In the genomic region with DNA sequence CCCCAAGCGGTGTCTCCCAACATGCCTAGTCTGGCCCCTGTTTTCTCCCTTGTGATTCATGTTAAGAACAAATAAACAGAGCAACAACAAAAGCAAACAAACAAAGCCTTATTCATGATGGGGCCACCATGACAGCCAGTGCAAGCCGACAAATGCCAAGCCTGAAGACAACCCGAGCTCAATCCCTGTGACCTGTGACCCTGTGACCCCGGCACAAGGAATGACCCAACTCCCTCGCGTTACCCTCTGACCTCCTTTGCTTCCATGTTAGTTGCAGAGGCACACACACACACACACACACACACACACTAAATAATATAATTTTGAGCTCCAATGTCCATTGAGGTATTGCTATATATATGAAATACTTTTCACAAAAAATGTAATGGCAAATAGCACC, we compare ENCODE assay signal across 16 mouse cellular contexts. TPM values are rescaled to one million over a fixed set of nuclear protein-coding genes. Genes with fewer than 3 reads are reported as not detected.
DNase-seq lines count a peak whose midpoint lies in the region; ATAC-seq and TF ChIP-seq lines count a peak whose summit lies in the region.
"Had no signal": no experiment of that assay in that cellular context is flagged by ENCODE, and none has a peak within 500 bp of the region (broad histone marks: within the 10 kb centered on the region; RNA-seq: fewer than 3 reads in every experiment).

No protein-coding gene starts in this region.

- peak overlapping the region; percentile 91; the same call in 1 of the 2 replicates for H3K27ac ChIP-seq in layer of hippocampus, adult 2 months
- H3K27ac ChIP-seq in midbrain, embryonic 11.5 days (ENCODE audit: low read depth, low read length), result no peak overlapping the region; the same call in 1 of the 2 replicates
- H3K27ac ChIP-seq in neural tube, embryonic 13.5 days (replicated peaks), result peak overlapping the region; percentile 86
- H3K27ac ChIP-seq: liver, embryonic 13.5 days; lung, embryonic 15.5 days had no signal

- ATAC-seq in midbrain, embryonic 11.5 days (ENCODE audit: low FRiP score), result no peak
- no peak for ATAC-seq in neural tube, embryonic 13.5 days (ENCODE audit: low read depth)
- ATAC-seq in erythroid progenitor cell, adult 5-6 weeks (replicated peaks; ENCODE audit: low FRiP score, poor library complexity, severe bottlenecking), result no peak
- ATAC-seq: inflammation-experienced regulatory T-cells, adult 6 months had no signal

- no peak for DNase-seq in layer of hippocampus, adult 2 months (ENCODE audit: low spot score in 2 of 2)
- no peak for DNase-seq in layer of hippocampus, postnatal 36 days
- DNase-seq in embryo, embryonic 9.5 days (ENCODE audit: extremely low spot score), result peak; percentile 54
- peak; percentile 90 for DNase-seq in midbrain, embryonic 11.5 days (ENCODE audit: low spot score, missing footprints)
- no peak for DNase-seq in heart, adult 8-10 months (ENCODE audit: low spot score)
- DNase-seq in cerebellum, postnatal 25 days, result no peak
- DNase-seq: adrenal gland, postnatal 14 days; cerebellum, adult 11-12 months; kidney, adult 9 months; liver, embryonic 13.5 days; thymus, postnatal 14 days had no signal

- no peak overlapping the region for H3K4me2 ChIP-seq in midbrain, embryonic 11.5 days
- 0 out of 2 replicates have a peak overlapping the region, but pooled peaks have one; percentile 34 for H3K4me2 ChIP-seq in neural tube, embryonic 13.5 days
- H3K4me2 ChIP-seq: liver, embryonic 13.5 days had no signal

- H3K9ac ChIP-seq in midbrain, embryonic 11.5 days (ENCODE audit: low read length), result no peak overlapping the region
- H3K9ac ChIP-seq in neural tube, embryonic 13.5 days, result no peak overlapping the region
- H3K9ac ChIP-seq: liver, embryonic 13.5 days; lung, embryonic 15.5 days had no signal

- WGBS in midbrain, embryonic 11.5 days, result 21% methylated on average over 6 of the region's 6 CpGs
- WGBS in neural tube, embryonic 13.5 days, result 22% methylated on average over 6 of the region's 6 CpGs

- peaks cover 26% of the 10 kb centered on the region for H3K4me1 ChIP-seq in midbrain, embryonic 11.5 days (ENCODE audit: control insufficient read depth, insufficient read depth, low read length)
- peaks cover 34% of the 10 kb centered on the region for H3K4me1 ChIP-seq in neural tube, embryonic 13.5 days (replicated peaks)

- H3K27me3 ChIP-seq in midbrain, embryonic 11.5 days (ENCODE audit: control insufficient read depth, insufficient read depth, low read length), result peaks cover 2% of the 10 kb centered on the region; the same call in 1 of the 2 replicates
- no peaks in the 10 kb centered on the region for H3K27me3 ChIP-seq in neural tube, embryonic 13.5 days
- H3K27me3 ChIP-seq: liver, embryonic 13.5 days; lung, embryonic 15.5 days had no signal

- no peaks in the 10 kb centered on the region for H3K36me3 ChIP-seq in midbrain, embryonic 11.5 days (ENCODE audit: control insufficient read depth, insufficient read depth, low read length)
- H3K36me3 ChIP-seq in neural tube, embryonic 13.5 days, result no peaks in the 10 kb centered on the region
- H3K36me3 ChIP-seq: limb, embryonic 10.5 days; liver, embryonic 13.5 days; lung, embryonic 15.5 days had no signal

- TF ChIP-seq CTCF in layer of hippocampus, adult 2 months (conservative IDR thresholded peaks at IDR 0.05), result no peak

- no peaks in the 10 kb centered on the region for H3K9me3 ChIP-seq in midbrain, embryonic 11.5 days (ENCODE audit: control insufficient read depth, low read length)
- no peaks in the 10 kb centered on the region for H3K9me3 ChIP-seq in neural tube, embryonic 13.5 days
- H3K9me3 ChIP-seq: limb, embryonic 10.5 days; liver, embryonic 13.5 days; lung, embryonic 15.5 days had no signal

- no peak overlapping the region for H3K4me3 ChIP-seq in layer of hippocampus, adult 2 months
- no peak overlapping the region for H3K4me3 ChIP-seq in midbrain, embryonic 11.5 days (ENCODE audit: low read depth, low read length)
- H3K4me3 ChIP-seq in neural tube, embryonic 13.5 days, result no peak overlapping the region
- H3K4me3 ChIP-seq: limb, embryonic 10.5 days; liver, embryonic 13.5 days; lung, embryonic 15.5 days had no signal

RNA-seq across cellular contexts. Expression of a gene that starts 24.9 kb away (rescaled TPM):
- total RNA-seq in layer of hippocampus, adult 2 months (2021), result 100 to 1,000 TPM; 139 to 143 TPM
- 100 to 1,000 TPM; 118 to 136 TPM for total RNA-seq in layer of hippocampus, postnatal 36 days (2021)
- 176 and 188 TPM in 2 replicates for polyA plus RNA-seq in midbrain, embryonic 11.5 days (2014; fragmentation: Nextera tagmentation; extraction: Ambion mirVana)
- polyA plus RNA-seq in neural tube, embryonic 13.5 days (2015; fragmentation: Nextera tagmentation; extraction: Ambion mirVana), result 111 and 125 TPM in 2 replicates
- total RNA-seq in heart, adult 8-10 months (2022), result 10 to 100 TPM; 44.7 to 58.2 (median 51.9) TPM
- 223 and 225 TPM in 2 replicates for total RNA-seq in erythroid progenitor cell, adult 5-6 weeks (2015; ENCODE audit: low replicate concordance)
- total RNA-seq in erythroid progenitor cell, adult 5-6 weeks (2017; ENCODE audit: low replicate concordance), result 379 and 392 TPM in 2 replicates

Comparison
In these comparisons a context has a peak if more than half of its experiments do, and no peak if none do; other contexts are left out.
1. DNase-seq: peak in embryo, embryonic 9.5 days (single experiment) and midbrain, embryonic 11.5 days (single experiment); none in layer of hippocampus, adult 2 months (0 of 2), layer of hippocampus, postnatal 36 days (0 of 2), heart, adult 8-10 months (single experiment) and cerebellum, postnatal 25 days (0 of 2).